Mouse (Mus musculus): ENCODE results near the gene Wdr73.
A peak's percentile ranks its signal among the peaks of the same experiment; 100 is the strongest.
"Not testable (repeated sequence)": the region's sequence is repeated elsewhere in the genome, so short reads cannot be mapped to it uniquely, and the experiment has no call there.

The Wdr73 gene

GRCm38 (mm10) chr7:80900944-80901501 lies at the start of gene Wdr73:
Gene Wdr73, minus strand, starts transcription at chr7:80901269.
- peak; percentile 79 to 86 for DNase-seq (ENCODE audit: low spot score in 2 of 2)

- DNase-seq (ENCODE audit: low spot score in 2 of 2): peak; percentile 90 to 95
Observed at GRCm38 (mm10) chr7:80947445-80948350, 46.6 kb upstream of the Wdr73 start, which contains the start of gene Sec11a. Gene Sec11a, minus strand, starts transcription at chr7:80947780.

- no peak for DNase-seq (ENCODE audit: low spot score in 2 of 2)
Observed at GRCm38 (mm10) chr7:80939808-80940207, 38.7 kb upstream of the Wdr73 start.

- not testable (repeated sequence) for DNase-seq (ENCODE audit: low spot score in 2 of 2)
Observed at GRCm38 (mm10) chr7:80937304-80937666, 36.2 kb upstream of the Wdr73 start.

GRCm38 (mm10) chr7:80936617-80937303 lies 35.7 kb upstream of the Wdr73 start:
- DNase-seq (ENCODE audit: low spot score in 2 of 2): not testable (repeated sequence)

- no peak for DNase-seq (ENCODE audit: low spot score in 2 of 2)
Observed at GRCm38 (mm10) chr7:80935834-80936233, 34.8 kb upstream of the Wdr73 start.

- DNase-seq (ENCODE audit: low spot score in 2 of 2): no peak
Observed at GRCm38 (mm10) chr7:80932777-80933176, 31.7 kb upstream of the Wdr73 start.

- peak in 1 of 2 experiments; percentile 10 for DNase-seq (ENCODE audit: low spot score in 2 of 2)
Observed at GRCm38 (mm10) chr7:80931618-80932207, 30.6 kb upstream of the Wdr73 start.

GRCm38 (mm10) chr7:80923165-80923564 lies 22.1 kb upstream of the Wdr73 start:
- no peak for DNase-seq (ENCODE audit: low spot score in 2 of 2)

GRCm38 (mm10) chr7:80919647-80920008 lies 18.6 kb upstream of the Wdr73 start:
- DNase-seq (ENCODE audit: low spot score in 2 of 2): no peak

- no peak for DNase-seq (ENCODE audit: low spot score in 2 of 2)
Observed at GRCm38 (mm10) chr7:80918982-80919646, 18.0 kb upstream of the Wdr73 start.

- DNase-seq (ENCODE audit: low spot score in 2 of 2): no peak
Observed at GRCm38 (mm10) chr7:80917916-80918465, 16.9 kb upstream of the Wdr73 start.

GRCm38 (mm10) chr7:80912496-80912895 lies 11.4 kb upstream of the Wdr73 start:
- no peak for DNase-seq (ENCODE audit: low spot score in 2 of 2)

- no peak for DNase-seq (ENCODE audit: low spot score in 2 of 2)
Observed at GRCm38 (mm10) chr7:80911053-80911452, 10.0 kb upstream of the Wdr73 start.

- peak in 1 of 2 experiments; percentile 59 for DNase-seq (ENCODE audit: low spot score in 2 of 2)
Observed at GRCm38 (mm10) chr7:80904921-80905515, 3.9 kb upstream of the Wdr73 start, which contains the start of gene Nmb. Gene Nmb, minus strand, starts transcription at chr7:80905076.

- no peak for DNase-seq (ENCODE audit: low spot score in 2 of 2)
Observed at GRCm38 (mm10) chr7:80903625-80904422, 2.8 kb upstream of the Wdr73 start.

GRCm38 (mm10) chr7:80901541-80902274 lies 639 bp upstream of the Wdr73 start:
- DNase-seq (ENCODE audit: low spot score in 2 of 2): no peak

- no peak for DNase-seq (ENCODE audit: low spot score in 2 of 2)
Observed at GRCm38 (mm10) chr7:80897721-80898120, 3.3 kb downstream of the Wdr73 start.

GRCm38 (mm10) chr7:80897134-80897533 lies 3.9 kb downstream of the Wdr73 start:
- DNase-seq (ENCODE audit: low spot score in 2 of 2): no peak

All from left cerebral cortex, adult 9 months (tissue).